Mouse (Mus musculus) hindbrain, embryonic 16.5 days (tissue): ENCODE data around the gene Prdm1. TPM values are rescaled to one million over a fixed set of nuclear protein-coding genes. Genes with fewer than 3 reads are reported as not detected.
A peak's percentile ranks its signal among the peaks of the same experiment; 100 is the strongest.

ENCODE experiments used
- ATAC-seq: fragments of 200-750 bp; cut with Nextera tagmentation; 2 replicates; pipeline ENCODE4 v1.8.0; 2017; ENCODE audit warnings: moderate TSS enrichment, moderate library complexity
- H3K27ac ChIP-seq: fragments of 300-500 bp; sonication (generic); 2 replicates; pipeline ENCODE4 v1.5.1; 2014; ENCODE audit warnings: low read depth, mild to moderate bottlenecking, control low read depth, low read length, moderate library complexity
- H3K27me3 ChIP-seq: fragments of 300-500 bp; sonication (generic); replicated peaks from 2 replicates; pipeline ENCODE4 v1.6.1; 2014; ENCODE audit warnings: low read length; ENCODE audit not compliant: control insufficient read depth, insufficient read depth
- H3K36me3 ChIP-seq: fragments of 300-500 bp; sonication (generic); 2 replicates; pipeline ENCODE4 v1.6.1; 2014; ENCODE audit warnings: mild to moderate bottlenecking, low read length, moderate library complexity, mixed read lengths; ENCODE audit not compliant: control insufficient read depth, insufficient read depth
- H3K4me1 ChIP-seq: fragments of 300-500 bp; sonication (generic); 2 replicates; pipeline ENCODE4 v1.6.1; 2014; ENCODE audit warnings: low read depth, low read length; ENCODE audit not compliant: control insufficient read depth, insufficient read depth
- H3K4me2 ChIP-seq: fragments of 300-500 bp; sonication (generic); 2 replicates; pipeline ENCODE4 v1.6.1; 2014; ENCODE audit warnings: mild to moderate bottlenecking, low read length, control low read depth, moderate library complexity
- H3K4me3 ChIP-seq: fragments of 300-500 bp; sonication (generic); 2 replicates; pipeline ENCODE4 v1.5.1; 2014; ENCODE audit warnings: mild to moderate bottlenecking, low read length, control low read depth, moderate library complexity
- H3K9ac ChIP-seq: fragments of 300-500 bp; sonication (generic); 2 replicates; pipeline ENCODE4 v1.6.1; 2014; ENCODE audit warnings: low read depth, mild to moderate bottlenecking, control low read depth, low read length, moderate library complexity
- H3K9me3 ChIP-seq: fragments of 300-500 bp; sonication (generic); 2 replicates; pipeline ENCODE4 v1.6.1; 2014; ENCODE audit warnings: mild to moderate bottlenecking, low read length, moderate library complexity; ENCODE audit not compliant: control insufficient read depth
- WGBS: fragments of 180-500 bp; shearing (Covaris S2); extraction: QIAGEN DNeasy Blood & Tissue Kit; methylation state at CpG from one replicate; pipeline ENCODE4 v1.1.7; 2014; 5-methylcytosine and 5-hydroxymethylcytosine counted together
- polyA plus RNA-seq: library from polyadenylated mRNA; unstranded; fragments of >200 nt; fragmentation: Nextera tagmentation; extraction: Ambion mirVana; gene quantifications from 2 replicates; pipeline ENCODE4 v1.2.1, GENCODE M21; 2015

Prdm1 gene
- polyA plus RNA-seq, 1 experiment from 2014 or later: 0.36 TPM

DNA sequence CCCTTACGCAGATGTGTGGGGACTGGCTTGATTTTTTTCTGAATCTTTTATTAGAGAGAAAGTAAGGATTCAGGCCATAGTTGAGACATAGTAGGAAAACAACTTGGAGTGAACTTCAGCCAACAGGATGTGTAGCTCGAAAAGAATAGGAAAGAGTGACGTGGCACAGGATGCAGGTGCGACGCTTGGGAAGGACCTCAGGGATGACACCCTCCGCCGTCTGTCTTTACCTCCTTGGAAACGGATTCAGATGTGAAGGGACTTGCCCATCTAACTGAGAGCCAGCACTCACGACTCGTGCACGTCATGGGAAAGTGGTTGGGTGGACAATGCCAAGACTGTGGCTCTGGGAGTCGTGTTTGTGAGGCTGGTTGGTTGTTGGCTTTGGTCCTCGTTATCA lies 25.4 kb downstream of the Prdm1 start:
- Histone ChIP-seq H3K4me1 (no peaks in the 10 kb centered on the region), H3K36me3 (no peaks in the 10 kb centered on the region), H3K27me3 (no peaks in the 10 kb centered on the region), H3K27ac (no peak overlapping the region), H3K9ac (no peak overlapping the region), H3K9me3 (no peaks in the 10 kb centered on the region), H3K4me2 (no peak overlapping the region), H3K4me3 (no peak overlapping the region)
- no peak for ATAC-seq
- WGBS: 76% methylated on average over 13 of the region's 13 CpGs

- Histone ChIP-seq H3K9me3 (no peaks in the 10 kb centered on the region), H3K4me1 (no peaks in the 10 kb centered on the region), H3K9ac (no peak overlapping the region), H3K4me3 (no peak overlapping the region), H3K27me3 (no peaks in the 10 kb centered on the region), H3K4me2 (no peak overlapping the region), H3K27ac (no peak overlapping the region), H3K36me3 (no peaks in the 10 kb centered on the region)
- WGBS: 75% methylated on average over 15 of the region's 15 CpGs
- no peak for ATAC-seq
Observed at GRCm38 (mm10) chr10:44499897-44500519, 28.3 kb downstream of the Prdm1 start.

- H3K9ac ChIP-seq: no peak overlapping the region
- H3K4me2 ChIP-seq: no peak overlapping the region
- no peaks in the 10 kb centered on the region for H3K4me1 ChIP-seq
- 77% methylated on average over 15 of the region's 15 CpGs for WGBS
- ATAC-seq: no peak
- no peaks in the 10 kb centered on the region for H3K36me3 ChIP-seq
- H3K4me3 ChIP-seq: no peak overlapping the region
- no peaks in the 10 kb centered on the region for H3K27me3 ChIP-seq
- no peak overlapping the region for H3K27ac ChIP-seq
- H3K9me3 ChIP-seq: no peaks in the 10 kb centered on the region
Observed at GRCm38 (mm10) chr10:44493818-44494492, 34.3 kb downstream of the Prdm1 start.

GRCm38 (mm10) chr10:44492815-44493525 lies 35.3 kb downstream of the Prdm1 start:
- H3K4me1 ChIP-seq: no peaks in the 10 kb centered on the region
- WGBS: 66% methylated on average over 8 of the region's 8 CpGs
- peak; percentile 69 for ATAC-seq
- H3K27me3 ChIP-seq: no peaks in the 10 kb centered on the region
- H3K36me3 ChIP-seq: no peaks in the 10 kb centered on the region
- H3K9me3 ChIP-seq: no peaks in the 10 kb centered on the region
- H3K4me2 ChIP-seq: no peak overlapping the region
- H3K4me3 ChIP-seq: no peak overlapping the region
- no peak overlapping the region for H3K27ac ChIP-seq
- H3K9ac ChIP-seq: no peak overlapping the region

GRCm38 (mm10) chr10:44490899-44491422 lies 37.3 kb downstream of the Prdm1 start:
- Histone ChIP-seq H3K9me3 (no peaks in the 10 kb centered on the region), H3K4me1 (no peaks in the 10 kb centered on the region), H3K27me3 (no peaks in the 10 kb centered on the region), H3K9ac (no peak overlapping the region), H3K36me3 (no peaks in the 10 kb centered on the region), H3K4me3 (no peak overlapping the region), H3K27ac (no peak overlapping the region), H3K4me2 (no peak overlapping the region)
- WGBS: 79% methylated on average over 5 of the region's 5 CpGs
- no peak for ATAC-seq

- ATAC-seq: no peak
- H3K4me3 ChIP-seq: no peak overlapping the region
- H3K4me1 ChIP-seq: no peaks in the 10 kb centered on the region
- no peaks in the 10 kb centered on the region for H3K27me3 ChIP-seq
- no peaks in the 10 kb centered on the region for H3K9me3 ChIP-seq
- H3K4me2 ChIP-seq: no peak overlapping the region
- 92% methylated on average over 10 of the region's 11 CpGs for WGBS
- no peak overlapping the region for H3K27ac ChIP-seq
- H3K9ac ChIP-seq: no peak overlapping the region
- no peaks in the 10 kb centered on the region for H3K36me3 ChIP-seq
Observed at GRCm38 (mm10) chr10:44487132-44487531, 41.2 kb downstream of the Prdm1 start.

- no peak overlapping the region for H3K9ac ChIP-seq
- no peaks in the 10 kb centered on the region for H3K27me3 ChIP-seq
- ATAC-seq: no peak
- no peak overlapping the region for H3K27ac ChIP-seq
- H3K36me3 ChIP-seq: no peaks in the 10 kb centered on the region
- no peaks in the 10 kb centered on the region for H3K9me3 ChIP-seq
- H3K4me1 ChIP-seq: peaks cover 5% of the 10 kb centered on the region; the same call in 1 of the 2 replicates
- no peak overlapping the region for H3K4me2 ChIP-seq
- H3K4me3 ChIP-seq: no peak overlapping the region
- WGBS: 84% methylated on average over 5 of the region's 5 CpGs
Observed at GRCm38 (mm10) chr10:44484077-44484476, 44.2 kb downstream of the Prdm1 start.

DNA sequence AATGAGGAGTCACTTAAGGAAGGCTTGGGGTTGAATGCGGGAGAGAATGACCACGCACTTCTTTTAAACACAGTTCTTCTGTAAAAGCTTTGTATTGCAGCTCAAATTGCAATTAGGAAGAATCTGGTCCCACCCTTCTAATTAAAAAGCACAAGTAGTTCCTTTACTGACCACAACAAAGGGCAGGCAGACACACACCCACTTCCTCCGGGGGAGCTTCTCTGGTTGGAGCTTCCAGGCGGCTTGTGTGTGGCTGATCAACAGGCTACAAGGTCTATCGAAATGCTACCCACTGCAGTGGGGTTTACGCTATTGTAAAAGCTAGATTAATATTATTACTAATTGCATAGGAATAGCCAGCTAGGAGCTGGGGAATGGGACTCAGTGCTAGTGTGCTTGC lies 45.2 kb downstream of the Prdm1 start:
- no peaks in the 10 kb centered on the region for H3K36me3 ChIP-seq
- H3K27me3 ChIP-seq: no peaks in the 10 kb centered on the region
- no peak overlapping the region for H3K4me2 ChIP-seq
- H3K9ac ChIP-seq: no peak overlapping the region
- no peak overlapping the region for H3K4me3 ChIP-seq
- ATAC-seq: no peak
- H3K9me3 ChIP-seq: no peaks in the 10 kb centered on the region
- peaks cover 5% of the 10 kb centered on the region; the same call in 1 of the 2 replicates for H3K4me1 ChIP-seq
- 75% methylated on average over 6 of the region's 6 CpGs for WGBS
- H3K27ac ChIP-seq: no peak overlapping the region

GRCm38 (mm10) chr10:44481379-44481778 lies 46.9 kb downstream of the Prdm1 start:
- ATAC-seq: no peak

More at GRCm38 (mm10) chr10:44481379-44481778, 46.9 kb downstream of the Prdm1 start:
- no peaks in the 10 kb centered on the region for H3K27me3 ChIP-seq
- no peak overlapping the region for H3K27ac ChIP-seq
- H3K36me3 ChIP-seq: no peaks in the 10 kb centered on the region
- no peaks in the 10 kb centered on the region for H3K9me3 ChIP-seq
- no peak overlapping the region for H3K4me2 ChIP-seq
- peaks cover 5% of the 10 kb centered on the region; the same call in 1 of the 2 replicates for H3K4me1 ChIP-seq
- WGBS: 63% methylated on average over 5 of the region's 5 CpGs
- H3K4me3 ChIP-seq: no peak overlapping the region
- no peak overlapping the region for H3K9ac ChIP-seq
